Mouse (Mus musculus): ENCODE results near the gene Pi4kb.
"Not testable (repeated sequence)": the region's sequence is repeated elsewhere in the genome, so short reads cannot be mapped to it uniquely, and the experiment has no call there.

DNA sequence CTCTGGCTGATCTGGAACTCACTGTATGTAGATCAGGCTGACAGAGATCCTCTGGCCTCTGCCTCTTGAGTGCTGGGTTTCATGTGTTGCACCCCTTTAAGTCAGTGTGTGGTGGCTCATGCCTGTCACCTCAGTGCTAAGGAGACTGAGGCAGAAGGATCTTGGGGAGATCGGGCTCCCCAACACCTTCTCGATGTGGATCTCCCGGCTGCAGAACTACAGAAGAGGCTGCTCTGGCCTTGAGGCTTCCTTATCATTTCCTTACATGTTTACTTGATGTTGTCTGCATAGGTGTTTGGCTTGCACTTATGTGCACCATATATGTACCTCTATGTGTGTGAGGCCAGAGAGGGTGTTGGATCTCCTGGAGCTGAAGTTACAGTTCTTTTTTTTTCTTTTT is 40.0 kb upstream of the Pi4kb start:
- not testable (repeated sequence) for TF ChIP-seq CTCF (IDR thresholded peaks at IDR 0.05; ENCODE audit: borderline replicate concordance, insufficient read depth, low read depth, low read length); POLR2A (IDR thresholded peaks at IDR 0.05; ENCODE audit: borderline replicate concordance, insufficient read depth, low read length)
